Mouse (Mus musculus): Measurements from ENCODE around the gene Inca1.

GRCm38 (mm10) chr11:70649185-70649734 is 50.7 kb downstream of the Inca1 start:
- TF ChIP-seq CTCF (IDR thresholded peaks at IDR 0.05; ENCODE audit: extremely low read depth, insufficient read depth, insufficient read length, insufficient replicate concordance) (no peak), POLR2A (IDR thresholded peaks at IDR 0.05; ENCODE audit: low read depth, low read length) (no peak)
